Mouse (Mus musculus) CH12.LX (cell line): ENCODE data around the gene Casp4. TPM values are rescaled to one million over a fixed set of nuclear protein-coding genes. Genes with fewer than 3 reads are reported as not detected.

ENCODE experiments used
- DNase-seq: peaks from one replicate; pipeline ENCODE4 v3.0.0-alpha.2; 2013; ENCODE audit errors: extremely low read depth
- H3K27ac ChIP-seq: 2 replicates; pipeline ENCODE4 v1.5.1; 2012; ENCODE audit warnings: low read depth, mild to moderate bottlenecking, control low read depth, moderate library complexity; ENCODE audit not compliant: insufficient read depth
- H3K27me3 ChIP-seq: replicated peaks from 2 replicates; pipeline ENCODE3; 2012; ENCODE audit warnings: inconsistent platforms
- H3K36me3 ChIP-seq, 2 experiments: replicated peaks in 1 of 2; 2 replicates each; pipeline versions ENCODE3 to v1.6.1; 2012; ENCODE audit warnings: inconsistent platforms in 1 of 2, low read length in 1 of 2, mild to moderate bottlenecking in 1 of 2, mixed read lengths in 1 of 2, moderate library complexity in 1 of 2; ENCODE audit not compliant: control insufficient read depth in 1 of 2, insufficient read depth in 1 of 2
- H3K4me1 ChIP-seq, 2 experiments: 2 replicates each; pipeline ENCODE4 v1.6.1; 2012; ENCODE audit warnings: inconsistent platforms in 1 of 2, moderate library complexity in 1 of 2; ENCODE audit not compliant: insufficient read depth in 2 of 2, control insufficient read depth in 1 of 2
- H3K4me2 ChIP-seq: 2 replicates; pipeline ENCODE4 v1.6.1; 2012; ENCODE audit warnings: low read depth, mild to moderate bottlenecking, control low read depth; ENCODE audit not compliant: poor library complexity, insufficient read depth, severe bottlenecking
- H3K4me3 ChIP-seq, 3 experiments: fragments of 150-350 bp in 1 of 3; sonication (generic) in 1 of 3; replicated peaks in 1 of 3; 2 replicates each; pipeline versions ENCODE3 to v1.5.1; 2011 to 2012; ENCODE audit warnings: low read depth in 2 of 3, low read length in 2 of 3, mild to moderate bottlenecking in 2 of 3, moderate library complexity in 2 of 3, control low read depth in 1 of 3, improper control_type of control experiment in 1 of 3, inconsistent platforms in 1 of 3, mixed read lengths in 1 of 3; ENCODE audit not compliant: poor library complexity in 1 of 3
- H3K79me2 ChIP-seq: replicated peaks from 2 replicates; pipeline ENCODE4 v1.6.1; 2012; ENCODE audit warnings: mild to moderate bottlenecking, moderate library complexity; ENCODE audit not compliant: control insufficient read depth, poor library complexity, insufficient read depth, severe bottlenecking; ENCODE audit errors: extremely low read depth
- H3K9ac ChIP-seq: 2 replicates; pipeline ENCODE4 v1.6.1; 2012; ENCODE audit warnings: low read depth, mild to moderate bottlenecking, control low read depth, moderate library complexity; ENCODE audit not compliant: insufficient read depth
- H3K9me3 ChIP-seq: replicated peaks from 2 replicates; pipeline ENCODE3; 2012; ENCODE audit warnings: low read length, inconsistent platforms, mixed read lengths
- BHLHE40 ChIP-seq: IDR thresholded peaks from 2 replicates; pipeline ENCODE4 v1.6.1; 2011; ENCODE audit warnings: mild to moderate bottlenecking, low read depth, low read length, improper control_type of control experiment
- CHD1 ChIP-seq: IDR thresholded peaks from 2 replicates; pipeline ENCODE4 v1.6.1; 2012; ENCODE audit warnings: low read depth, low read length, improper control_type of control experiment, inconsistent platforms
- CHD2 ChIP-seq: IDR thresholded peaks from 2 replicates; pipeline ENCODE4 v1.6.1; 2011; ENCODE audit warnings: low read length, improper control_type of control experiment
- CTCF ChIP-seq, 2 experiments: IDR thresholded peaks in 1 of 2; conservative IDR thresholded peaks in 1 of 2; 2 replicates each; pipeline ENCODE4 v1.5.1; 2011 to 2012; ENCODE audit warnings: low read depth in 2 of 2, low read length in 2 of 2, improper control_type of control experiment in 1 of 2, inconsistent platforms in 1 of 2, mild to moderate bottlenecking in 1 of 2, moderate library complexity in 1 of 2
- E2F4 ChIP-seq: IDR thresholded peaks from 2 replicates; pipeline ENCODE4 v1.6.1; 2011; ENCODE audit warnings: low read depth, low read length, improper control_type of control experiment; ENCODE audit not compliant: insufficient replicate concordance
- ELF1 ChIP-seq: IDR thresholded peaks from 2 replicates; pipeline ENCODE4 v1.6.1; 2014; ENCODE audit warnings: low read depth, mild to moderate bottlenecking, inconsistent platforms, low read length, improper control_type of control experiment
- EP300 ChIP-seq: IDR thresholded peaks from 2 replicates; pipeline ENCODE4 v1.6.1; 2011; ENCODE audit warnings: low read length, improper control_type of control experiment
- ETS1 ChIP-seq: conservative IDR thresholded peaks from 2 replicates; pipeline ENCODE4 v1.6.1; 2012; ENCODE audit warnings: low read depth, mild to moderate bottlenecking, inconsistent platforms, low read length, improper control_type of control experiment, moderate library complexity
- GABPA ChIP-seq: IDR thresholded peaks from 2 replicates; pipeline ENCODE4 v1.6.1; 2012; ENCODE audit warnings: low read depth, low read length, improper control_type of control experiment, inconsistent platforms; ENCODE audit not compliant: insufficient replicate concordance
- HCFC1 ChIP-seq: IDR thresholded peaks from 2 replicates; pipeline ENCODE4 v1.6.1; 2012; ENCODE audit warnings: low read depth, mild to moderate bottlenecking, inconsistent platforms, low read length, improper control_type of control experiment
- IRF4 ChIP-seq: IDR thresholded peaks from 2 replicates; pipeline ENCODE4 v1.6.1; 2014; ENCODE audit warnings: low read depth, mild to moderate bottlenecking, inconsistent platforms, low read length, improper control_type of control experiment
- JUN ChIP-seq: IDR thresholded peaks from 2 replicates; pipeline ENCODE4 v1.6.1; 2011; ENCODE audit warnings: low read depth, mild to moderate bottlenecking, low read length, improper control_type of control experiment, moderate library complexity; ENCODE audit not compliant: insufficient read depth
- JUND ChIP-seq: conservative IDR thresholded peaks from 2 replicates; pipeline ENCODE4 v1.6.1; 2011; ENCODE audit warnings: low read depth, low read length, improper control_type of control experiment
- KAT2A ChIP-seq: IDR thresholded peaks from 2 replicates; pipeline ENCODE4 v1.6.1; 2012; ENCODE audit warnings: low read length, improper control_type of control experiment, inconsistent platforms; ENCODE audit not compliant: insufficient replicate concordance
- MAFK ChIP-seq: IDR thresholded peaks from 2 replicates; pipeline ENCODE4 v1.6.1; 2011; ENCODE audit warnings: low read length, improper control_type of control experiment; ENCODE audit not compliant: insufficient replicate concordance
- MAX ChIP-seq: IDR thresholded peaks from 2 replicates; pipeline ENCODE4 v1.6.1; 2011; ENCODE audit warnings: low read length, improper control_type of control experiment
- MAZ ChIP-seq: IDR thresholded peaks from 2 replicates; pipeline ENCODE4 v1.6.1; 2012; ENCODE audit warnings: low read depth, mild to moderate bottlenecking, inconsistent platforms, low read length, improper control_type of control experiment, moderate library complexity
- MEF2A ChIP-seq: IDR thresholded peaks from 2 replicates; pipeline ENCODE4 v1.6.1; 2014; ENCODE audit warnings: low read depth, mild to moderate bottlenecking, inconsistent platforms, low read length, improper control_type of control experiment, borderline replicate concordance
- MXI1 ChIP-seq: IDR thresholded peaks from 2 replicates; pipeline ENCODE4 v1.6.1; 2011; ENCODE audit warnings: mild to moderate bottlenecking, low read depth, low read length, improper control_type of control experiment
- MYC ChIP-seq: IDR thresholded peaks from 2 replicates; pipeline ENCODE4 v1.6.1; 2011; ENCODE audit warnings: low read depth, mild to moderate bottlenecking, improper control_type of control experiment, low read length
- NELFE ChIP-seq: IDR thresholded peaks from 2 replicates; pipeline ENCODE4 v1.6.1; 2011; ENCODE audit warnings: low read depth, low read length, improper control_type of control experiment
- NRF1 ChIP-seq: IDR thresholded peaks from 2 replicates; pipeline ENCODE4 v1.6.1; 2014; ENCODE audit warnings: low read depth, mild to moderate bottlenecking, inconsistent platforms, low read length, improper control_type of control experiment, moderate library complexity
- PAX5 ChIP-seq: IDR thresholded peaks from 2 replicates; pipeline ENCODE4 v1.6.1; 2012; ENCODE audit warnings: low read length, inconsistent platforms, mixed read lengths
- POLR2A ChIP-seq: IDR thresholded peaks from 2 replicates; pipeline ENCODE4 v1.6.1; 2011; ENCODE audit warnings: low read depth, mild to moderate bottlenecking, improper control_type of control experiment, low read length
- POLR2AphosphoS2 ChIP-seq: IDR thresholded peaks from 2 replicates; pipeline ENCODE4 v1.6.1; 2011; ENCODE audit warnings: low read depth, low read length, improper control_type of control experiment
- RAD21 ChIP-seq: IDR thresholded peaks from 2 replicates; pipeline ENCODE4 v1.6.1; 2011; ENCODE audit warnings: low read depth, mild to moderate bottlenecking, low read length, improper control_type of control experiment, moderate library complexity
- RCOR1 ChIP-seq: conservative IDR thresholded peaks from 2 replicates; pipeline ENCODE4 v1.6.1; 2012; ENCODE audit warnings: low read depth, mild to moderate bottlenecking, inconsistent platforms, low read length, improper control_type of control experiment
- SIN3A ChIP-seq: IDR thresholded peaks from 2 replicates; pipeline ENCODE4 v1.6.1; 2012; ENCODE audit warnings: low read length, improper control_type of control experiment, inconsistent platforms
- SMC3 ChIP-seq: IDR thresholded peaks from 2 replicates; pipeline ENCODE4 v1.6.1; 2011; ENCODE audit warnings: low read depth, low read length, improper control_type of control experiment
- TBP ChIP-seq: conservative IDR thresholded peaks from 2 replicates; pipeline ENCODE4 v1.6.1; 2011; ENCODE audit warnings: low read depth, low read length, improper control_type of control experiment
- TCF12 ChIP-seq: IDR thresholded peaks from 2 replicates; pipeline ENCODE4 v1.6.1; 2014; ENCODE audit warnings: low read depth, mild to moderate bottlenecking, inconsistent platforms, low read length, improper control_type of control experiment
- UBTF ChIP-seq: IDR thresholded peaks from 2 replicates; pipeline ENCODE4 v1.6.1; 2012; ENCODE audit warnings: low read depth, mild to moderate bottlenecking, inconsistent platforms, low read length, improper control_type of control experiment, moderate library complexity
- USF1 ChIP-seq: IDR thresholded peaks from 2 replicates; pipeline ENCODE4 v1.6.1; 2014; ENCODE audit warnings: low read depth, mild to moderate bottlenecking, inconsistent platforms, low read length, improper control_type of control experiment
- USF2 ChIP-seq: conservative IDR thresholded peaks from 2 replicates; pipeline ENCODE4 v1.6.1; 2011; ENCODE audit warnings: low read depth, low read length, improper control_type of control experiment
- ZC3H11A ChIP-seq: IDR thresholded peaks from 2 replicates; pipeline ENCODE4 v1.6.1; 2012; ENCODE audit warnings: low read depth, mild to moderate bottlenecking, inconsistent platforms, low read length, improper control_type of control experiment
- ZKSCAN1 ChIP-seq: IDR thresholded peaks from 2 replicates; pipeline ENCODE4 v1.6.1; 2012; ENCODE audit warnings: low read depth, inconsistent platforms, low read length, improper control_type of control experiment, borderline replicate concordance
- ZMIZ1 ChIP-seq: IDR thresholded peaks from 2 replicates; pipeline ENCODE4 v1.6.1; 2012; ENCODE audit warnings: low read depth, mild to moderate bottlenecking, inconsistent platforms, low read length, improper control_type of control experiment
- ZNF384 ChIP-seq: IDR thresholded peaks from 2 replicates; pipeline ENCODE4 v1.6.1; 2012; ENCODE audit warnings: low read depth, low read length, improper control_type of control experiment, inconsistent platforms
- dilution Hi-C: fragments of 300-500 bp; cut with MboI; formaldehyde crosslinking; loops from 2 replicates; pipeline ENCODE4 v1.14.3; 2020; ENCODE audit warnings: low sequenced_read_pairs; ENCODE audit not compliant: extremely low pct_unique_long_range_greater_than_20kb, extremely low pct_ligation_motif_present
- in situ Hi-C: fragments of 300-500 bp; cut with MboI; formaldehyde crosslinking; loops from 3 replicates; pipeline ENCODE4 v1.14.3; 2019; ENCODE audit warnings: low sequenced_read_pairs, low pct_ligation_motif_present, low pct_unique_long_range_greater_than_20kb, mixed read lengths
- polyA plus RNA-seq: library from polyadenylated mRNA; unstranded; fragments of >175 nt; gene quantifications from 2 replicates; pipeline ENCODE4 v1.2.1, GENCODE M21; 2012; ENCODE audit warnings: low read depth; ENCODE audit not compliant: insufficient read length
- total RNA-seq, 2 experiments: library from RNA; depleted of rRNA; stranded (reverse); fragments of 300-350 nt in 1 of 2; fragments of >200 nt in 1 of 2; gene quantifications; 2 replicates each; pipeline ENCODE4 v1.2.3; 2012 to 2014

The Casp4 gene
- total and polyA plus RNA-seq, 3 experiments: 83.7 to 182 (median 113) TPM

- dilution Hi-C loops: no loop called here
- peak overlapping the region; percentile 56 to 88 (median 58) for H3K4me3 ChIP-seq
- in situ Hi-C loops: no loop called here
- H3K27ac ChIP-seq: peak overlapping the region; percentile 87
- no peaks in the 10 kb centered on the region for H3K9me3 ChIP-seq
- H3K4me1 ChIP-seq: peaks cover 0 to 24% of the 10 kb centered on the region in 2 experiments; a peak in 2 of 4 replicates
- H3K36me3 ChIP-seq: peaks cover 3 to 5% of the 10 kb centered on the region in 2 experiments
- peak overlapping the region; percentile 69; the same call in 1 of the 2 replicates for H3K9ac ChIP-seq
- peaks cover 44% of the 10 kb centered on the region for H3K79me2 ChIP-seq
- peak; percentile 93 for DNase-seq
- no peaks in the 10 kb centered on the region for H3K27me3 ChIP-seq
- TF ChIP-seq BHLHE40 (no peak), MAZ (0 out of 2 replicates have a peak, but pooled peaks have one; percentile 31), KAT2A (no peak), SMC3 (peak; percentile 12; the same call in 1 of the 2 replicates), E2F4 (no peak), ELF1 (no peak), IRF4 (peak; percentile 62), SIN3A (peak; percentile 56; the same call in 1 of the 2 replicates), CTCF (conservative IDR thresholded peaks at IDR 0.05 in 1 of 2, IDR thresholded peaks at IDR 0.05 in 1 of 2; ENCODE audit: low read depth in 2 of 2, low read length in 2 of 2) (peak in 1 of 2 experiments; percentile 13; a peak in 1 of 4 replicates), TCF12 (peak; percentile 91), UBTF (no peak), ZKSCAN1 (no peak), USF2 (no peak), POLR2A (peak; percentile 44; the same call in 1 of the 2 replicates), CHD2 (peak; percentile 62), JUN (peak; percentile 97), MXI1 (0 out of 2 replicates have a peak, but pooled peaks have one; percentile 70), ETS1 (peak; percentile 95), MEF2A (peak; percentile 93), RAD21 (peak; percentile 0), EP300 (peak; percentile 91), ZC3H11A (no peak), HCFC1 (peak; percentile 26; the same call in 1 of the 2 replicates), CHD1 (no peak), ZNF384 (no peak; the same call in 1 of the 2 replicates), USF1 (no peak), MAX (peak; percentile 64; the same call in 1 of the 2 replicates), MYC (peak; percentile 87), ZMIZ1 (no peak), POLR2AphosphoS2 (no peak), NELFE (no peak), JUND (peak; percentile 88), MAFK (0 out of 2 replicates have a peak, but pooled peaks have one; percentile 28), RCOR1 (no peak; the same call in 1 of the 2 replicates), NRF1 (no peak), PAX5 (no peak), GABPA (no peak), TBP (no peak; the same call in 1 of the 2 replicates)
- H3K4me2 ChIP-seq: peak overlapping the region; percentile 60
These were observed 2.8 kb downstream of the Casp4 start for GRCm38 (mm10) chr9:5311435-5311834.
